Comparison of ENCODE assay signal across 18 mouse cellular contexts in the genomic region with DNA sequence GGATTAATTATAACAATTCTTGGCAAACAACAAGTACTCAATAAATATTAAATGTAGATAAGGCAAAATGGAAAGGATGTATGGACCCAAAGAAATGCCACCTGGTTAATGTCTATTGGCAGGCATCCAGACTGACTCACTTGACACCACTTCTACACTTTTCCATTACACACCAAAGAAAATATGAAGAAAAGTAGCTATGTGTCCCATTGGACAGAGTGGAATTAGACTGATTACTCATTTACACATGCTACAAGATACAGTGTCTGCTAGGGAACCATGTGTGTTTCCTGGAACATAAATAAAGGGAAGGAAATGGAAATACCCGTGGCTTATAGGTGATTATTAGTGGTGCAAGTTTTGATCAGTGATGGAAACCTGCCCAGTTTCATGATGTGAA.
"Had no signal": no experiment of that assay in that cellular context is flagged by ENCODE, and none has a peak within 500 bp of the region (broad histone marks: within the 10 kb centered on the region; RNA-seq: fewer than 3 reads in every experiment).

No protein-coding gene starts in this region.

- H3K9me3 ChIP-seq: liver, embryonic 13.5 days; lung, embryonic 15.5 days; megakaryocyte, embryonic 14.5 days; midbrain, embryonic 10.5 days; midbrain, embryonic 13.5 days; neural tube, embryonic 13.5 days had no signal

- H3K9ac ChIP-seq: liver, embryonic 13.5 days; lung, embryonic 15.5 days; midbrain, embryonic 13.5 days; neural tube, embryonic 13.5 days had no signal

- H3K27me3 ChIP-seq: liver, embryonic 13.5 days; midbrain, embryonic 13.5 days; neural tube, embryonic 13.5 days had no signal

- H3K4me3 ChIP-seq: layer of hippocampus, adult 2 months; left cerebral cortex, adult 2 months; liver, embryonic 13.5 days; lung, embryonic 15.5 days; megakaryocyte, embryonic 14.5 days; midbrain, embryonic 10.5 days; midbrain, embryonic 13.5 days; myocyte; neural tube, embryonic 13.5 days had no signal

- H3K36me3 ChIP-seq: liver, embryonic 13.5 days; lung, embryonic 15.5 days had no signal

- DNase-seq: kidney, adult 18-20 months; kidney, postnatal 25 days; layer of hippocampus, postnatal 36 days; liver, embryonic 13.5 days; thymus, postnatal 25 days had no signal

- H3K4me2 ChIP-seq: liver, embryonic 13.5 days; lung, embryonic 15.5 days; midbrain, embryonic 13.5 days; neural tube, embryonic 13.5 days had no signal

- H3K4me1 ChIP-seq: liver, embryonic 13.5 days; midbrain, embryonic 10.5 days; midbrain, embryonic 13.5 days; neural tube, embryonic 13.5 days had no signal

- ATAC-seq: inflammation-experienced regulatory T-cells, adult 6 months; intestine, embryonic 16.5 days; midbrain, embryonic 13.5 days; midbrain, embryonic 16.5 days had no signal

- H3K27ac ChIP-seq: kidney, postnatal 0 days; layer of hippocampus, adult 2 months; left cerebral cortex, adult 2 months; liver, embryonic 13.5 days; lung, embryonic 15.5 days; macrophage; midbrain, embryonic 10.5 days; midbrain, embryonic 13.5 days; neural tube, embryonic 13.5 days had no signal
